Mouse (Mus musculus) stomach, embryonic 16.5 days (tissue): Measurements from ENCODE around the gene Tsr1. TPM values are rescaled to one million over a fixed set of nuclear protein-coding genes. Genes with fewer than 3 reads are reported as not detected.

Experiments used
- ATAC-seq: fragments of 200-750 bp; cut with Nextera tagmentation; 2 replicates; pipeline ENCODE4 v1.8.0; 2017; ENCODE audit warnings: moderate number of reproducible peaks, moderate TSS enrichment; ENCODE audit not compliant: insufficient read depth, low FRiP score
- H3K27ac ChIP-seq: fragments of 300-500 bp; sonication (generic); 2 replicates; pipeline ENCODE4 v1.5.1; 2014; ENCODE audit warnings: low read length
- H3K27me3 ChIP-seq: fragments of 300-500 bp; sonication (generic); 2 replicates; pipeline ENCODE4 v1.6.1; 2014; ENCODE audit warnings: low read length, control low read depth, mixed read lengths; ENCODE audit not compliant: control insufficient read depth, insufficient read depth
- H3K36me3 ChIP-seq: fragments of 300-500 bp; sonication (generic); 2 replicates; pipeline ENCODE4 v1.6.1; 2014; ENCODE audit warnings: low read length; ENCODE audit not compliant: control insufficient read depth, insufficient read depth
- H3K4me1 ChIP-seq: fragments of 300-500 bp; sonication (generic); 2 replicates; pipeline ENCODE4 v1.6.1; 2014; ENCODE audit warnings: low read length, control low read depth, mixed read lengths; ENCODE audit not compliant: control insufficient read depth, insufficient read depth
- H3K4me2 ChIP-seq: fragments of 300-500 bp; sonication (generic); 2 replicates; pipeline ENCODE4 v1.6.1; 2014; ENCODE audit warnings: low read depth, low read length, mixed read lengths
- H3K4me3 ChIP-seq: fragments of 300-500 bp; sonication (generic); replicated peaks from 2 replicates; pipeline ENCODE4 v1.5.1; 2014; ENCODE audit warnings: mild to moderate bottlenecking, low read length
- H3K9ac ChIP-seq: fragments of 300-500 bp; sonication (generic); 2 replicates; pipeline ENCODE4 v1.6.1; 2014; ENCODE audit warnings: low read length
- H3K9me3 ChIP-seq: fragments of 300-500 bp; sonication (generic); replicated peaks from 2 replicates; pipeline ENCODE4 v1.6.1; 2016; ENCODE audit warnings: low read length, control low read depth; ENCODE audit not compliant: control insufficient read depth
- WGBS: fragments of 180-500 bp; shearing (Covaris S2); extraction: QIAGEN DNeasy Blood & Tissue Kit; methylation state at CpG from one replicate; pipeline ENCODE4 v1.1.7; 2014; 5-methylcytosine and 5-hydroxymethylcytosine counted together
- polyA plus RNA-seq: library from polyadenylated mRNA; unstranded; fragments of >200 nt; fragmentation: Nextera tagmentation; extraction: Ambion mirVana; gene quantifications from 2 replicates; pipeline ENCODE4 v1.2.1, GENCODE M21; 2015

Tsr1 gene
- 47.0 and 48.3 TPM in 2 replicates for polyA plus RNA-seq

DNA sequence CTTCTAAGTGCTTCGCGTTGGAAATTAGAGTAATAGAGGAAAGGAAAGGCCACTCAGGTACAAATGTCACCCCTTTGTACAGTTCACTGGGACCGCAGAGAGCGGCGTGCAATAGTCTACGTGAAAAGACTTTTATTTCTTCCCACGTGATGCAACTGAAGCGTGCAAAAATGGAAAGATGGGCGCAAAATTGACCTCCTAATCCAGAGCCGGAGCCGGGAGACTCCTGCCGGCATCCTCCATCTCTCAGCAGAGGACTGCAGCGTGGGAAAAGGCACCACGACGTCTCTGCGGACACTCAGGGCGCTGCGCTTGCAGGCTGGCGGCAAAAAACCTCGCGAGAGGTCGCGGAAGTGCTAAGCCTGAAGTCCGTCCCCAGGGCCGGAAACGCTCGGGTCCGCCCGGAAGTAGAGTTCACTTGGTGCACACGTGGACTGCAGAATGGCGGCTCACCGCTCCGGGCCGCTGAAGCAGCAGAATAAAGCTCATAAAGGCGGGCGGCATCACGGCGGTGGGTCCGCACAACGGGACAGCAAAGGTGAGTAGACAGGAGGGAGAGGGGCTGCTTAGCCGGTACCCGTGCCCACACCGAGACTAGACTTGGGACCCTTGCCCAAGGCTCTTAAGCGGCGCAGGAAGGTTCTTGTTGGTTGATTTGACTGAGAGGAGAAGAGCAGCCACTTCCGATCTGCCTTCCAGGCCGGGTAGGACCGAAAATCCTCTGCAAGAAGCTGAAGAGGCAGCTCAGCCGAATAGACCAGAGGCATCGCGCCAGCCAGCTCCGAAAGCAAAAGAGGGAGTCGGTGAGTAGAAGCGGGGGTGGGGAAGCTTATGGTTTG lies at the start of gene Tsr1:
Gene Tsr1 (plus strand): TSS at position 394 of the 839 bp plus-strand sequence.
- H3K9ac ChIP-seq: peak within 1 kb of the TSS; percentile 88
- H3K27me3 ChIP-seq: no peaks in the 10 kb centered on the region
- peak within 1 kb of the TSS; percentile 95 for H3K4me2 ChIP-seq
- WGBS: under 1% methylated on average over 54 of the region's 54 CpGs
- H3K4me3 ChIP-seq: peak within 1 kb of the TSS; percentile 98
- peaks cover 17% of the 10 kb centered on the region for H3K4me1 ChIP-seq
- H3K36me3 ChIP-seq: peaks cover 22% of the 10 kb centered on the region
- ATAC-seq: peak; percentile 85
- H3K27ac ChIP-seq: peak within 1 kb of the TSS; percentile 93
- H3K9me3 ChIP-seq: no peaks in the 10 kb centered on the region

DNA sequence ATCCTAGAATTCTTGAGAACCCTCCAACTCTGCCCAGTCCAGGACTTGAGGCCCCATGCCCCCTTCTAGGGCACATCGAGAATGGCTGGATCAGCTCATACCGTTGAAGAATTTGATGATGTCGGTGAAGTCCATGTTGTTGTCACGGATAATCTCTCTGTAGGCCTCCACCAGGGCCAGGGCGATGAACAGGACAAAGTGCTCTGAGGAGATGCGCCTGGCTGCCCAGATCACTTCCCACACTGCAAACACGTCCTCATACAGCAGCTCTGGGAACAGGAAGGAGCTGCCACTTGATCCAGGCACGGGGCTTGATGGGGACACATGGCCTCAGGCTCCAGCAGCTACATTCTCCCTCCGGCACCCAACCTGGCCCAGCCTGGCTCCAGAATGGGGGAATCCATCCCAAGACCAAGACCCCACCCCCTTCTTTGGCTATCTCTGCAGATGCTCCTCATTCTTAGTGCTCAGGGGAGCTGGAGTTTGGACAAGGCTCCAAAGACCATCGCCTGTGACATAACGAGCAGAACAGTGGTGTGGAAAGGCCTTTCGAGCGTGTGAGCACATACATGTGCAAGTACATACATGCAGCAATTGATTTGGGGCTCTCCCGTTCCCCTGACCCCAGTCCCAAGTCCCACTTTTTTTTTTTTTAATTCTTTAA lies 46.7 kb upstream of the Tsr1 start:
- no peak for ATAC-seq
- Histone ChIP-seq H3K9me3 (no peaks in the 10 kb centered on the region), H3K9ac (no peak overlapping the region), H3K27ac (no peak overlapping the region), H3K36me3 (no peaks in the 10 kb centered on the region), H3K4me1 (peaks cover 11% of the 10 kb centered on the region), H3K4me2 (no peak overlapping the region), H3K4me3 (no peak overlapping the region), H3K27me3 (no peaks in the 10 kb centered on the region)
- 81% methylated on average over 14 of the region's 14 CpGs for WGBS

DNA sequence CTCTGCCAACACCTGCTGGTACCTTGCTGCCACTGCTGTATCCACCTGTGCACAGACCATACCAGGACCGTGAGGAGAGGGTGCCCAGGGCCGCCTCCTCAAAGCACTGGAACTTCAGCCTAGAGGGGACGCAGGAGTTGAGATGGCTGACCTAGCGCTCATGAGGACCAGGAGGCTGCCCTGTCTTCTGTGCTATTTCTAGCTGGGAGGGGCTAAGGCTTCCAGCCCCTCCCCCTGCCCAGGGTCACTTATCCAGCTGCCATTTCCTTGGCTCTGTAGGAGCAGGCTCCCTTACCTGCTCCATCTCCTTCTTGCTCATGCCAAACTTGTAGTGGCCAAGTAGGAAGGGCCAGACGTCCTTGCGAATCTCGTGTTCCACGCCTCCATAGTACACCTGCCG lies 40.1 kb upstream of the Tsr1 start:
- Histone ChIP-seq H3K36me3 (no peaks in the 10 kb centered on the region), H3K4me2 (no peak overlapping the region), H3K27me3 (no peaks in the 10 kb centered on the region), H3K4me1 (no peaks in the 10 kb centered on the region), H3K9ac (no peak overlapping the region), H3K9me3 (no peaks in the 10 kb centered on the region), H3K4me3 (no peak overlapping the region), H3K27ac (no peak overlapping the region)
- ATAC-seq: no peak
- 86% methylated on average over 9 of the region's 9 CpGs for WGBS

DNA sequence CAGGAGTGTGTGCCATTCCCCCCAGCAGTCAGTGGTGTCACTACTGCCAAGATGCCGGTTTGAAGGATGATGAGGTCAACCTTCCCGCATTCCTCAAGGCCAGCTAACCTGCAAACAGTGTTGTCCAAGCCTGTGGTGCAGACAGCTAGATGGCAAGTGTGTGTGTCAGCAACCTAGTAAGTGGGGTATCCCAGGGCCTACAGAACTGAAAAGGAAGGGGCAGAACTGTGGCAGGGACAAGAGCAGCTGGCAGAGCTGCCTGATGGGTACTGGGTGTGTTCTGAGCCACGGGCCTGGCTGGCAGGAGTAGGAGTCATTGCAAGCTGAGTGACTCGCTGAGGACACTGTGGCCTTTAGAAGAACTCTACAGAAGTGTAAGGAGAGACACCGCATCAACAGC lies 35.7 kb upstream of the Tsr1 start:
- ATAC-seq: no peak
- Histone ChIP-seq H3K9me3 (no peaks in the 10 kb centered on the region), H3K4me1 (no peaks in the 10 kb centered on the region), H3K36me3 (no peaks in the 10 kb centered on the region), H3K4me3 (no peak overlapping the region), H3K4me2 (no peak overlapping the region), H3K9ac (no peak overlapping the region), H3K27ac (no peak overlapping the region), H3K27me3 (no peaks in the 10 kb centered on the region)
- WGBS: 71% methylated on average over 5 of the region's 5 CpGs

DNA sequence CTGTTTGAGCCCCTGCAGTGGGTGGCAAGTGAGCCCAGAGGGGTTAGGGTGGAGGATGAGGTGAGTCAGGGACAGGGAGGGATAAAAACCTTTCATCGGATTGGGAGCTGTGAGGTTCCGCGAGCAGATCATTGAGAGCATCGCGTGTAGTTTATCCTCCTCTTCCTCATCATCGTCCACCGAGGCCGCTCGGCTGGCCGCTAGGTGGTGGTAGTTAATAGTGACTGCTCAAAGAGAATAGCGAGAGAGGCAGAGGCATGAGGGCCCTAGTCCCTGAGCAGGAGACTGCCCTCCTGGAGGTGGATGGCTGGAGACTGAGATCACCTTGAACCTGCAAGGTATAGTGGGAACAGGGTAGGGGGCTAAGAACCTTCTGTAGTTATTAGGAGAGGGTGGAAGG lies 34.4 kb upstream of the Tsr1 start:
- H3K9me3 ChIP-seq: no peaks in the 10 kb centered on the region
- no peak overlapping the region for H3K9ac ChIP-seq
- ATAC-seq: no peak
- WGBS: 34% methylated on average over 11 of the region's 11 CpGs
- H3K4me3 ChIP-seq: no peak overlapping the region
- H3K36me3 ChIP-seq: no peaks in the 10 kb centered on the region
- H3K4me2 ChIP-seq: no peak overlapping the region
- no peak overlapping the region for H3K27ac ChIP-seq
- H3K4me1 ChIP-seq: no peaks in the 10 kb centered on the region
- H3K27me3 ChIP-seq: no peaks in the 10 kb centered on the region

DNA sequence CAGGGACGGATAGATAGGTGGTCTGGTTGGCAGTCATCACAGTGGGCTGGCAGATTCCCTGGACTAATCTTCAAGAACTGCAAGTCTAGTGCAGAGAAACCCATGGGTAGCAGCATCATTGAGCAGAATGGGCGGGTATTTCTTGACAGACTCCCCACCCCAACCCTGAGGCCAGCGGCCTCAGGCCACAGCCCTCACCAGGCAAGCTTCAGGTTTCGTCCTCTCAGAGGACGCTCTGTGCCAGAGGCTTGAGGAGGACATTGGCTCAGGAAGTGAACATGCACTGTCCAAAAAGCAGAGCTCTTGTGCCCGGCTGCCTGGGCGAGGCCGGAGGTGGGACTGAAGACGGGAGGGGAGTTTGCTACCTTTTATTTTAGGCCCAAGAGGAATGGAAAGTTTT lies 33.5 kb upstream of the Tsr1 start:
- Histone ChIP-seq H3K36me3 (no peaks in the 10 kb centered on the region), H3K27me3 (no peaks in the 10 kb centered on the region), H3K4me3 (no peak overlapping the region), H3K4me1 (no peaks in the 10 kb centered on the region), H3K9ac (no peak overlapping the region), H3K9me3 (no peaks in the 10 kb centered on the region), H3K27ac (no peak overlapping the region), H3K4me2 (no peak overlapping the region)
- 85% methylated on average over 9 of the region's 9 CpGs for WGBS
- ATAC-seq: no peak

DNA sequence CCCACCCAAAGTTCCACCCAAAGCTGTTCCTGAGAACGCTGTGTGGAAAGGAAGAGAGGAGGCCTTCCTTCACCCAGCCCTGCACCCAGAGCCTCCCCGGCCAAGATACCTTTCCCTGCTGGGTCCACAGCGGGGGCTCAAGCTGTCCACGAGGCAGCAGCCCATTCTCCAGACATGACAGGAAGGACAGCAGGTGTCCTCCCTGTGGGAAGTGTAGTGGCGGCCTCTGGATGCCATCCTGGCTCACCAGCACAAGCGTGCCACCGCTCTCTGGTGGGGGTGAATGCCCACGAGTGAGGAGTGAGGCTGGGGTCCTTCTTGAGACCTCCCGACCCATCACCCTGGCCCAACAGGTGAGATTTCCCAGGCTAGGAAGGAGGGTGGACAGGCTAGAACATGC lies 32.6 kb upstream of the Tsr1 start:
- Histone ChIP-seq H3K9me3 (no peaks in the 10 kb centered on the region), H3K27me3 (no peaks in the 10 kb centered on the region), H3K4me2 (no peak overlapping the region), H3K27ac (no peak overlapping the region), H3K9ac (no peak overlapping the region), H3K4me1 (no peaks in the 10 kb centered on the region), H3K4me3 (no peak overlapping the region), H3K36me3 (no peaks in the 10 kb centered on the region)
- ATAC-seq: no peak
- 80% methylated on average over 9 of the region's 9 CpGs for WGBS

DNA sequence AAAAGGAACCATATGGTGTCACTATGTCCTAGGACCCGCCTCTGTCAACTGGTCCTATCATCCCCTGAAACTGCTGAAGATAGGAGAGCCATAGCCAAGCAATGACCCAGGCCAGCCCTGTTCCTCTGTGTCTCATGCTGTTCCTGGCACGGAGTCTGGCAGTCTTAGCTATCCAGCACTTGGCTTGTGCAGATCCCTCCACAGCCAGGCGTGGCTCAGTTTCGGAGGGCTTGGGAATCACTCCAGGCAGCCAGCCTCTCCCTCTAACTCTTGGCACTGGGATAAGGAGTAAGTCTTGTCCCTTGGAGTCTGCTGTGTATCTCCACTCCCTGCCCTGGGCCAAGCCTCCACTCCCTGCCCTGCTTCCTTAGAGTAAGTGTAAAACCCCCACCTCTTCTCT lies 31.2 kb upstream of the Tsr1 start:
- no peak overlapping the region for H3K4me3 ChIP-seq
- no peaks in the 10 kb centered on the region for H3K9me3 ChIP-seq
- H3K9ac ChIP-seq: no peak overlapping the region
- 70% methylated on average over 4 of the region's 4 CpGs for WGBS
- no peak overlapping the region for H3K4me2 ChIP-seq
- H3K36me3 ChIP-seq: no peaks in the 10 kb centered on the region
- H3K27ac ChIP-seq: no peak overlapping the region
- no peaks in the 10 kb centered on the region for H3K27me3 ChIP-seq
- ATAC-seq: peak; percentile 10; the same call in 1 of the 2 replicates
- 0 out of 2 replicates have a peak, but pooled peaks cover 3% of the 10 kb centered on the region for H3K4me1 ChIP-seq

DNA sequence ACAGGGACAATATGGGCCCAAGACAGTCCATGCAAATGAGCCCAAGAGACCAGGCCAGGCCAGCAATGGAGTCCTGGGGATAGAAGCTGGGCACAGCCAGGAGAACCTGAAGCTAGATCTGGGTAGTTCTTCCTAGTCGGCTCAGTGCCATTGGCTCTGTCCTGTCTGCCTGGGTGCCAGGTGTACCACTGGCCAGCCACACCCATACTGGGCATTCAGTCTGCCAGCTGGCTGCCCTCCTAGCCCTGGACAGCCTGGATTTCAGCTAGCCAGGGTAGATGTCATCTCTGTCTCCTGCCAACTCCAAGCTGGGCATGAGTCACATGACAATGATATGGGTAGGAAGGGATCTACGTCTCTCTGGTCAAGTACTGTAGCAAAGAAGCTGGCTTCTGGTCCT lies 30.7 kb upstream of the Tsr1 start:
- no peaks in the 10 kb centered on the region for H3K9me3 ChIP-seq
- H3K27me3 ChIP-seq: no peaks in the 10 kb centered on the region
- H3K36me3 ChIP-seq: no peaks in the 10 kb centered on the region
- H3K27ac ChIP-seq: no peak overlapping the region
- no peak overlapping the region for H3K4me2 ChIP-seq
- WGBS: 83% methylated on average over 2 of the region's 2 CpGs
- ATAC-seq: no peak
- H3K9ac ChIP-seq: no peak overlapping the region
- no peak overlapping the region for H3K4me3 ChIP-seq
- 0 out of 2 replicates have a peak, but pooled peaks cover 3% of the 10 kb centered on the region for H3K4me1 ChIP-seq
